Mouse (Mus musculus) CH12.LX (cell line): Measurements from ENCODE around the gene Git2.
A peak's percentile ranks its signal among the peaks of the same experiment; 100 is the strongest.

Experiments
- CHD1 ChIP-seq: IDR thresholded peaks from 2 replicates; pipeline ENCODE4 v1.6.1; 2012; ENCODE audit warnings: low read depth, low read length, improper control_type of control experiment, inconsistent platforms
- CTCF ChIP-seq, 2 experiments: IDR thresholded peaks in 1 of 2; conservative IDR thresholded peaks in 1 of 2; 2 replicates each; pipeline ENCODE4 v1.5.1; 2011 to 2012; ENCODE audit warnings: low read depth in 2 of 2, low read length in 2 of 2, improper control_type of control experiment in 1 of 2, inconsistent platforms in 1 of 2, mild to moderate bottlenecking in 1 of 2, moderate library complexity in 1 of 2
- EP300 ChIP-seq: IDR thresholded peaks from 2 replicates; pipeline ENCODE4 v1.6.1; 2011; ENCODE audit warnings: low read length, improper control_type of control experiment
- GABPA ChIP-seq: IDR thresholded peaks from 2 replicates; pipeline ENCODE4 v1.6.1; 2012; ENCODE audit warnings: low read depth, low read length, improper control_type of control experiment, inconsistent platforms; ENCODE audit not compliant: insufficient replicate concordance
- MYC ChIP-seq: IDR thresholded peaks from 2 replicates; pipeline ENCODE4 v1.6.1; 2011; ENCODE audit warnings: low read depth, mild to moderate bottlenecking, improper control_type of control experiment, low read length
- NELFE ChIP-seq: IDR thresholded peaks from 2 replicates; pipeline ENCODE4 v1.6.1; 2011; ENCODE audit warnings: low read depth, low read length, improper control_type of control experiment
- PAX5 ChIP-seq: IDR thresholded peaks from 2 replicates; pipeline ENCODE4 v1.6.1; 2012; ENCODE audit warnings: low read length, inconsistent platforms, mixed read lengths
- POLR2A ChIP-seq: IDR thresholded peaks from 2 replicates; pipeline ENCODE4 v1.6.1; 2011; ENCODE audit warnings: low read depth, mild to moderate bottlenecking, improper control_type of control experiment, low read length
- SMC3 ChIP-seq: IDR thresholded peaks from 2 replicates; pipeline ENCODE4 v1.6.1; 2011; ENCODE audit warnings: low read depth, low read length, improper control_type of control experiment
- ZNF384 ChIP-seq: IDR thresholded peaks from 2 replicates; pipeline ENCODE4 v1.6.1; 2012; ENCODE audit warnings: low read depth, low read length, improper control_type of control experiment, inconsistent platforms

- TF ChIP-seq POLR2A (peak; percentile 69; the same call in 1 of the 2 replicates), CTCF (conservative IDR thresholded peaks at IDR 0.05 in 1 of 2, IDR thresholded peaks at IDR 0.05 in 1 of 2; ENCODE audit: low read depth in 2 of 2, low read length in 2 of 2) (peak in 1 of 2 experiments; percentile 82; a peak in 2 of 4 replicates), ZNF384 (no peak), NELFE (peak; percentile 63; the same call in 1 of the 2 replicates), CHD1 (no peak), PAX5 (no peak), MYC (peak; percentile 52; the same call in 1 of the 2 replicates), SMC3 (peak; percentile 71), EP300 (no peak), GABPA (peak; percentile 85)
Measured at GRCm38 (mm10) chr5:114707265-114708068, 67.8 kb downstream of the Git2 start, which contains the start of gene Tchp.
